Mouse (Mus musculus): ENCODE data around the gene Cmtm2a.

DNA sequence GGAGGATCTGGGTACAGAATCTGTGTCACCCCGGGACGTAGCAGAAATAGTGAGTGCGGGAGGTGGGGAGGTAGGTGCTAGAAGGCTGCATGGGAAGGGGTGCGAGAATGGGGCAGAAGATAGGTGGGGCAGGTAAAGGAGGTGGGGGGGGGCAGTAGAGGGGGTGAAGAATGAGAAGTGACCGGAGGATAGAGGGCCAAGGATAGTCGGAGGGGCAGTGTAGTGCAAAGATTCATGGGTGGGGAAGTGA, 46.9 kb upstream of the Cmtm2a start:
- TF ChIP-seq CTCF (IDR thresholded peaks at IDR 0.05; ENCODE audit: control insufficient read depth, insufficient read depth, insufficient replicate concordance, low read depth, low read length) (no peak), POLR2A (IDR thresholded peaks at IDR 0.05; ENCODE audit: control insufficient read depth, low read depth, low read length) (no peak)

All from testis, adult 2 months (tissue).